Mouse (Mus musculus) liver, adult 10 weeks (tissue): ENCODE results near the gene Trim41. TPM values are rescaled to one million over a fixed set of nuclear protein-coding genes. Genes with fewer than 3 reads are reported as not detected.

Experiments
- polyA plus RNA-seq: library from polyadenylated mRNA; stranded (reverse); fragments of 350-450 nt; fragmentation: Illumina TruSeq; extraction: RNeasy Lipid Tissue Mini Kit (QIAGEN cat#74804); gene quantifications from one replicate; pipeline ENCODE4 v1.2.3, GENCODE M21; 2014; ENCODE audit warnings: low read depth, low replicate concordance

The Trim41 gene
- polyA plus RNA-seq: 7.4 TPM

DNA sequence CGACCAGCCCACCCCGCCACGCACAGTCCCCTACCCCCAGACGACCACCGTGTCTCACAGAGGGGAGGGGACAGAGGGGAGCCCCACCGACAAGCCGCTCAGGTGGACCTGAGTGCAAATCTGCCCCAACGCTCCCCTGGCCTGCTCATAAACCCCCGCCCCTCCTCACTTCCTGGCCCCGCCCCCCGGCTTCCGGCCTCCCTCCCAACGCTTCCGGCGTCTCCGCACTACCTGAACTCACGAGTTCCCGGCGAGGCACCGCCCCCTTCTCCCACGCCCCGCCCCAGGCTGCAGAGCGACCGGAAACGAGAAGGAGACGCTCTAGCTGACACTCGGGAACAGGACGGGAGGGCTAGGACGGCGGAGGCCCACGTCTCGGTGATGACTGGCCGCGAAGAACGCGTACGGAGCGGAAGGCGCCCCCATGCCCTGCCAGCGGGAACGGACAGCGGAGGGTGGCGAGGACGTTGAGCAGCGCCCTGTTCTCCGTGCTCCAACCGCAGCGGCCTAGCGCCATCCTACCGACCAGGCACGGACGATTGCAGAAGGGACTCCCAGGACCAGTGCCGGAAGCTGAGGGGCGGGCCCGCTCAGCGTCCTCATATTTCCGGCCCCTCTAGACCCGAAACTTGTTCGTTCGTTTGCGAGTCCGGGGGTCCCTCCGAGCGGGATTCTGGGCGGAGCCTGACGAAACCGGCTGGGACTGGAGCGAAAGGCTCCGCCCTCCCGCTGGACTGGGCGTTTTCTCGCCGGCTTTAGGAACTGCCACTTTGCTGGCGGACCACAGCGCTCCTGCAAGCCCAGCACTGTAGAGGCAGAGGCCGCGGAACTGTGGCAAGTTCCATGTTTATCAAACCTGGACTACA, at the start of gene Trim41:
Trim41 (minus strand) TSS at position 554 of the 866 bp plus-strand sequence.

DNA sequence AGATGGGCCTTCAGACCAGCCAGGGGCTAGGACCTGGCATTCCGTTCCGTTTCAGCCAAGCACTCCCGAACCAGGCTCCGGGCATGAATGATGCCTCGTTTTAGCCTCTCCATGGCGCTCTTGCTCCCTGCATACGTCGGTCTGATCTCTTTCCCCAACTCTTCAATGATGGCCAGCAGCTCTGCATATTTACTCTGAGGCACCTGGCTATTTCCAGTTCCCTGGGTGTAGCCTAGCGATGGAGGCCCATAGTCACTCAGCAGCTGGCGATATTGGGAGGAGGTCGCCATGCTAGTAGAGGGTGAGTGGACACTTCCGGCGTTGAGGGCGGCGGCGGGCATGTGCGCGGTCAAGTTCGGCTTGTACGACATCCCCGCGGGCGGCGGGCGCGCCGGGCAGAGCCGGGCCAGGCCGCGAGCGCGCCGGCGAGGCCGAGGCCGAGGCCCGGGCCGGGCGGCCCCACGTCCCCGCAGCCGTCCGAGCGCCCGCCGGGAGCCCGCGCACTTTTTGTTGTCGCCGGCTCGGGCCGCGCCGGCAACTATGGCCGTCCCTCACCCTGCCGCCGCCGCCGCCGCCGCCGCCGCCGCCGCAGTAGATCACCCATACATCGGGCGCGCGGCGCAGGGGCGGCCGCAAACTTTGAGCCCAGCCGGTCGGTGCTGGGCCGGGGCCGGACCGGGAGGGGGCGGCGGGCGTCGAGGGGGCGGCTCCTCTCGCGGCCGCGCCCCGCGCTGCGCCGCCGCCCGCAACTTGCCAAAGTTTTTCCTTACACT, 9.0 kb upstream of the Trim41 start, which contains the start of the genes Trim7 and Gm12184:
Trim7 (plus strand) TSS at position 162 of the 773 bp plus-strand sequence.
Gm12184 (minus strand) TSS at position 677 of the 773 bp plus-strand sequence.

DNA sequence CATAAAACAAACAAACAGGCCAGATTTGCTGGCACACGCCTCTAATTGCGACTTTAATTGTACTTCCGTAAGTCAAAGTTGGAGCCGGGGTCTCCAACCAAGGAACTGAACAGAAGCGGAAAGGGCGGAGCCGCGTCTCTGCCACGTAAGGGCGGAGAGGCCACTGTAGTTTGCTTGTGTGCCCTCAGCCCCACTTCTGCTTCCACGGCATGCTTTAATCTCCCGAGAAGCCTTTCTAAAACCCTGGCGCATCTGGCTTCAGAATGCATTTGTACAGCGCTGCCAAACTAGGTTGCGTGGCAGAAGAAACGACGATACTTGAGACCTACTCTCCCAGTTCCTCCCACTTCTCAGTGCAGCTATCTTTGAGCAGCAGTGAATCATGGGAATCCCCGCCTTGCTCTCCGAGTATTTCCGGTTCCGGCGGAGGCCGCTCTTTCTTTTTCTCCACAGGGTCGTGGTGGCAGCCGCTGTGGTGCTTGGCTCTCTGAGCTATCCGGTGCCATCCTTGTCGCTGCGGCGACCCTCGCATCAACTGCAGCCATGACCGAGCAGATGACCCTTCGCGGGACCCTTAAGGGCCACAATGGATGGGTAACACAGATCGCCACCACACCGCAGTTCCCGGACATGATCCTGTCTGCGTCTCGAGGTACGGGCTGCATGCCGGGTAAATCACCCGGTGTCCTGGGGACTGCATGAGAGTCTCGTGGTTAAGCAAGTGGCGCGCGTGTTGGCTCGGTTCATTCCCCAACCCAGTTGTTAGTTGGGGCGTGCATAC, 17.0 kb downstream of the Trim41 start, which contains the start of gene Rack1:
Rack1 (plus strand) TSS at position 412 of the 781 bp plus-strand sequence.

Other genes with a start within 250 kb of the Trim41 start
- gene Rack1, start 17.0 kb downstream of the Trim41 start, polyA plus RNA-seq: 73.3 TPM
- 6.3 TPM for gene Trim7, start 8.8 kb upstream of the Trim41 start, polyA plus RNA-seq
- gene Gm12184, start 9.3 kb upstream of the Trim41 start, polyA plus RNA-seq: 2.9 TPM
- 112 TPM for gene Irgm1, start 54.3 kb upstream of the Trim41 start, polyA plus RNA-seq
- 1.3 TPM for gene Gm5431, start 84.9 kb upstream of the Trim41 start, polyA plus RNA-seq
- 1.6 TPM for gene Psme2b, start 128.8 kb upstream of the Trim41 start, polyA plus RNA-seq
- gene Olfr56, start 161.5 kb upstream of the Trim41 start, polyA plus RNA-seq: 0.79 TPM
- 0.29 TPM for gene 9930111J21Rik1, start 162.0 kb upstream of the Trim41 start, polyA plus RNA-seq
- gene Gm12185, start 174.9 kb upstream of the Trim41 start, polyA plus RNA-seq: 0.13 TPM
- gene Tgtp1, start 176.8 kb upstream of the Trim41 start, polyA plus RNA-seq: 18.7 TPM
- 3.9 TPM for gene 9930111J21Rik2, start 233.9 kb upstream of the Trim41 start, polyA plus RNA-seq
- 11.2 TPM for gene Tgtp2, start 246.9 kb upstream of the Trim41 start, polyA plus RNA-seq